Mouse (Mus musculus) embryonic facial prominence, embryonic 14.5 days (tissue): ENCODE measurements around the gene Elmod1. TPM values are rescaled to one million over a fixed set of nuclear protein-coding genes. Genes with fewer than 3 reads are reported as not detected.
"Not testable (repeated sequence)": the region's sequence is repeated elsewhere in the genome, so short reads cannot be mapped to it uniquely, and the experiment has no call there.

Experiments
- ATAC-seq: fragments of 200-750 bp; cut with Nextera tagmentation; 2 replicates; pipeline ENCODE4 v1.8.0; 2017; ENCODE audit warnings: low read depth, moderate number of reproducible peaks, moderate TSS enrichment
- DNase-seq: peaks from one replicate; pipeline ENCODE4 v3.0.0-alpha.2; 2015; ENCODE audit warnings: low spot score
- H3K27ac ChIP-seq: fragments of 300-500 bp; sonication (generic); replicated peaks from 2 replicates; pipeline ENCODE4 v1.5.1; 2014; ENCODE audit warnings: low read depth, mild to moderate bottlenecking, low read length, moderate library complexity
- H3K27me3 ChIP-seq: fragments of 300-500 bp; sonication (generic); replicated peaks from 2 replicates; pipeline ENCODE4 v1.6.1; 2014; ENCODE audit warnings: low read length; ENCODE audit not compliant: control insufficient read depth, insufficient read depth
- H3K36me3 ChIP-seq: fragments of 300-500 bp; sonication (generic); 2 replicates; pipeline ENCODE4 v1.6.1; 2014; ENCODE audit warnings: low read length, mixed read lengths; ENCODE audit not compliant: control insufficient read depth, insufficient read depth
- H3K4me1 ChIP-seq: fragments of 300-500 bp; sonication (generic); 2 replicates; pipeline ENCODE4 v1.6.1; 2014; ENCODE audit warnings: antibody characterized with exemption, low read length; ENCODE audit not compliant: control insufficient read depth, insufficient read depth
- H3K4me2 ChIP-seq: fragments of 300-500 bp; sonication (generic); 2 replicates; pipeline ENCODE4 v1.6.1; 2014; ENCODE audit warnings: low read depth, mild to moderate bottlenecking, low read length, moderate library complexity, mixed read lengths
- H3K4me3 ChIP-seq: fragments of 300-500 bp; sonication (generic); 2 replicates; pipeline ENCODE4 v1.5.1; 2014; ENCODE audit warnings: low read depth, mild to moderate bottlenecking, low read length
- H3K9ac ChIP-seq: fragments of 300-500 bp; sonication (generic); 2 replicates; pipeline ENCODE4 v1.6.1; 2014; ENCODE audit warnings: low read depth, mild to moderate bottlenecking, low read length, moderate library complexity, mixed read lengths
- H3K9me3 ChIP-seq: fragments of 300-500 bp; sonication (generic); 2 replicates; pipeline ENCODE4 v1.6.1; 2016; ENCODE audit warnings: low read length; ENCODE audit not compliant: control insufficient read depth
- WGBS: fragments of 180-500 bp; shearing (Covaris S2); extraction: QIAGEN DNeasy Blood & Tissue Kit; methylation state at CpG from one replicate; pipeline ENCODE4 v1.1.7; 2014; 5-methylcytosine and 5-hydroxymethylcytosine counted together
- polyA plus RNA-seq: library from polyadenylated mRNA; unstranded; fragments of >200 nt; fragmentation: Nextera tagmentation; extraction: Ambion mirVana; gene quantifications from 2 replicates; pipeline ENCODE4 v1.2.1, GENCODE M21; 2014

Gene Elmod1
- polyA plus RNA-seq: 0.60 and 0.97 TPM in 2 replicates

GRCm38 (mm10) chr9:53975122-53975518 is at the start of gene Elmod1:
Elmod1 (minus strand) TSS chr9:53975301.
- peak; percentile 90 for ATAC-seq
- 0% methylated on average over 20 of the region's 36 CpGs for WGBS
- Histone ChIP-seq H3K36me3 (no peaks in the 10 kb centered on the region), H3K9me3 (no peaks in the 10 kb centered on the region), H3K4me2 (peak within 1 kb of the TSS; percentile 97), H3K27ac (no peak within 1 kb of the TSS), H3K9ac (peak within 1 kb of the TSS; percentile 57), H3K27me3 (peaks cover 38% of the 10 kb centered on the region), H3K4me3 (peak within 1 kb of the TSS; percentile 55), H3K4me1 (0 out of 2 replicates have a peak, but pooled peaks cover 5% of the 10 kb centered on the region)
- DNase-seq: peak; percentile 63

GRCm38 (mm10) chr9:54022795-54023194 is 47.7 kb upstream of the Elmod1 start:
- no peaks in the 10 kb centered on the region for H3K36me3 ChIP-seq
- no peaks in the 10 kb centered on the region for H3K4me1 ChIP-seq
- peak; percentile 36 for DNase-seq
- H3K4me2 ChIP-seq: no peak overlapping the region
- no peaks in the 10 kb centered on the region for H3K27me3 ChIP-seq
- H3K9me3 ChIP-seq: no peaks in the 10 kb centered on the region
- ATAC-seq: no peak
- 58% methylated on average over 3 of the region's 3 CpGs for WGBS
- H3K9ac ChIP-seq: no peak overlapping the region
- H3K27ac ChIP-seq: no peak overlapping the region
- no peak overlapping the region for H3K4me3 ChIP-seq

DNA sequence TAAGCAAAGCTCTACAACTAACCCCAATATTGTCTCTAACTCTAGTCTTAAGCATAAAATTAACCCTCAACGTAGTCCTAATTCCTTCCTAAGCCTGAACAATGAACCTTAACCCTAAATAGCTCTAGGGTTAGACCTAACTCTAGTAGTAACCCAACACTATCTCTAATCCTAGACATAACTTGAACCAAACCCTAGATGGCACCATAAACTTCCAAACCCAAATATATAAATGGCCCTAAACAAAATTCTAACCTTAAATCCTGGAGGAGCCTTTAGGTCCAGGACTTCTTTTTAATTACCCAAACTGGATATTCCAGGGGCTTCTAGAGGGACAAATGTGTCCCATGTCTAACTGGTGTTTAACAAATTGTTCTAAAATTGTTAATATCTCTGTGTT is 19.4 kb upstream of the Elmod1 start:
- Histone ChIP-seq H3K4me2 (no peak overlapping the region), H3K27ac (no peak overlapping the region), H3K9me3 (no peaks in the 10 kb centered on the region), H3K36me3 (no peaks in the 10 kb centered on the region), H3K9ac (no peak overlapping the region), H3K4me3 (no peak overlapping the region), H3K4me1 (no peaks in the 10 kb centered on the region), H3K27me3 (no peaks in the 10 kb centered on the region)
- no peak for DNase-seq
- 42% methylated on average over 1 of the region's 1 CpGs for WGBS
- ATAC-seq: no peak

DNA sequence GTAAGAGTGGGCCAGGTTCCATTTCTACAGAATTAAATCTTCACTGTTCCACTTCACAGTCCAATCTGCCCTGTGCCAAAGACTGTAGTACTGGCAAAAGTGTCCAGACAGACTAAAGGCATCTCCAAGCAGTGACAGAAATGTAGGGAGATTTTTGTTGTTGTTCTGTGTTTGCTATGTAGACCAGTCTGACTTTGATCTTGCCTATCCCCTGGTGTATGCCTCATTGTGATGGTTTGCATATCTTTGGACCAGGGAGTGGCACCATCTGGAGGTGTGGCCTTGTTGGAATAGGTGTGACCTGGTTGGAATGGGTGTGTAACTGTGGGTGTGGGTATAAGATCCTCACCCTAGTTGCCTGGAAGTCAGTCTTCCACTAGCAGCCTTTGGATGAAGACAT is 17.5 kb upstream of the Elmod1 start:
- not testable (repeated sequence) for H3K4me2 ChIP-seq, H3K27me3 ChIP-seq, H3K36me3 ChIP-seq, H3K9ac ChIP-seq, H3K9me3 ChIP-seq, DNase-seq, H3K27ac ChIP-seq, ATAC-seq, H3K4me1 ChIP-seq, H3K4me3 ChIP-seq

GRCm38 (mm10) chr9:53990921-53991320 is 15.8 kb upstream of the Elmod1 start:
- Histone ChIP-seq H3K4me2 (no peak overlapping the region), H3K4me3 (no peak overlapping the region), H3K9me3 (no peaks in the 10 kb centered on the region), H3K27ac (no peak overlapping the region), H3K27me3 (no peaks in the 10 kb centered on the region), H3K4me1 (no peaks in the 10 kb centered on the region), H3K36me3 (no peaks in the 10 kb centered on the region), H3K9ac (no peak overlapping the region)
- ATAC-seq (peak; percentile 83; the same call in 1 of the 2 replicates), DNase-seq (peak; percentile 78)
- 5% methylated on average over 3 of the region's 3 CpGs for WGBS

GRCm38 (mm10) chr9:53986972-53987371 is 11.9 kb upstream of the Elmod1 start:
- Histone ChIP-seq H3K27me3 (no peaks in the 10 kb centered on the region), H3K9ac (no peak overlapping the region), H3K9me3 (no peaks in the 10 kb centered on the region), H3K4me2 (no peak overlapping the region), H3K4me3 (no peak overlapping the region), H3K27ac (no peak overlapping the region), H3K4me1 (no peaks in the 10 kb centered on the region), H3K36me3 (no peaks in the 10 kb centered on the region)
- ATAC-seq: no peak
- 38% methylated on average over 3 of the region's 3 CpGs for WGBS
- DNase-seq: peak; percentile 44

DNA sequence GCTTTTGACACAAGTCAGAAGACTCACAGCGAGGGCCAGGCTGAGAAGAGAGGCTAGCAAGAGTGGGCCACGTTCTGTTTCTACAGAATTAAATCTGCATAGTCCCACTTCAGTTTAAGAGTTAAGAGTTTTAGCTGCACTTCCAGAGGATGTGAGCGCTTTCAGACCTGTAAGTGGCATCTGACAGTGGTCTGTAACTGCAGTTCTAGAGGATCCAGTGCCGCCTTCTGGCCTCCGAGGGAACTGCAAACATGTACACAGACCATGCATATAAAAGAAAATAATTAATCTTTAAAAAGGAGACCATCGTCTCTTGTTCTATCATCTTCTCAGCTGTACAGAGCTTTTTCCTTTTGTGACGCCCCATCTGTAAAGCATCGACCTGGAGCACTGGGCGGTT is 9.8 kb upstream of the Elmod1 start:
- H3K4me1 ChIP-seq: no peaks in the 10 kb centered on the region
- H3K4me3 ChIP-seq: no peak overlapping the region
- DNase-seq: peak; percentile 30
- no peak overlapping the region for H3K9ac ChIP-seq
- H3K4me2 ChIP-seq: no peak overlapping the region
- no peak for ATAC-seq
- no peaks in the 10 kb centered on the region for H3K36me3 ChIP-seq
- 31% methylated on average over 9 of the region's 9 CpGs for WGBS
- H3K27me3 ChIP-seq: no peaks in the 10 kb centered on the region
- no peak overlapping the region for H3K27ac ChIP-seq
- H3K9me3 ChIP-seq: no peaks in the 10 kb centered on the region

DNA sequence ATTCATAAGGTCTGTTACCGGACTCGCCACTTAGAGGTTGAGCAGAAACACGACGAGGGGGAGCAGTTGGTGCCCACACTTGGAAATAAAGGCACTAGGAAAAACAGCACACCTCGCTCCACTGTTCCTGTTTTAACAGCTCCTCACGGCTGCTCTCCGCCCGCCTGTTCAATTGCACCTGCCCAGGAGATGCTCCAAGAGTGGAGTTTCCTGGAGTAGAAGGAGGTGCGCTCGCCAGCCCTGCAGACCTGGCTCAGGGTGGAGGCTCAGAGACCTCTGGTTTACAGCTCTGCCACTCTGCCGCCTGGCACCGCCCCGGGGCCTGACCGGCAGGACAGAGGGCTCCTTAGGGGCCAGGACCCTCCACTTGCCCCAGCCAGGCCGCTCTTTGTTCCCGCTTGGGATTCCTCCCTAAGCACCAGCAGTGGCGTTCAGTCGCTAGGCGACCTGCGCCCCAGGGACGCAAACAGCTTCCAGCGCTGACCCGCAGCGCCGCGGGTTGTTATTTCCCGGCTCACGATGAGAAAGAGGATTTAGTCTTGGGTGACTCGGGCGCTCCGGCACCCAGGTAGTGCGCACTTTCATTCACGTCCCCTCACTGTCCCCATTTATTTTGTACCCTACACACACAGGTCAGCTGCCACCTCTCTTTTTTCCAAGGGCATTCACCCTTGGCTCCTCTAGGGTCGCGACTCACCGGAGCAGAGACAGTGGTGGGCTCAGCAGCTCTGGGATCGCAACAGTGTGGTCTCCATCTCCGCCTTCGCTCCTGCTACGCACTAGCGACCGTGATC is 576 bp downstream of the Elmod1 start:
- H3K4me1 ChIP-seq: 0 out of 2 replicates have a peak, but pooled peaks cover 5% of the 10 kb centered on the region
- peaks cover 38% of the 10 kb centered on the region for H3K27me3 ChIP-seq
- no peaks in the 10 kb centered on the region for H3K9me3 ChIP-seq
- DNase-seq (peak; percentile 39), ATAC-seq (peak; percentile 66)
- H3K9ac ChIP-seq: peak overlapping the region; percentile 57
- H3K4me2 ChIP-seq: peak overlapping the region; percentile 97
- peak overlapping the region; percentile 55 for H3K4me3 ChIP-seq
- H3K36me3 ChIP-seq: no peaks in the 10 kb centered on the region
- H3K27ac ChIP-seq: no peak overlapping the region
- under 1% methylated on average over 35 of the region's 42 CpGs for WGBS

GRCm38 (mm10) chr9:53973929-53974327 is 1.2 kb downstream of the Elmod1 start:
- no peak for ATAC-seq
- H3K4me3 ChIP-seq: peak overlapping the region; percentile 55
- no peaks in the 10 kb centered on the region for H3K36me3 ChIP-seq
- WGBS: 22% methylated on average over 13 of the region's 13 CpGs
- H3K9ac ChIP-seq: no peak overlapping the region
- no peak for DNase-seq
- 0 out of 2 replicates have a peak, but pooled peaks cover 5% of the 10 kb centered on the region for H3K4me1 ChIP-seq
- no peak overlapping the region for H3K27ac ChIP-seq
- peak overlapping the region; percentile 97; the same call in 1 of the 2 replicates for H3K4me2 ChIP-seq
- H3K27me3 ChIP-seq: peaks cover 38% of the 10 kb centered on the region
- no peaks in the 10 kb centered on the region for H3K9me3 ChIP-seq
